Mouse (Mus musculus) 3T3-L1 (cell line): ENCODE measurements at regions not wholly inside any gene's neighbourhood (a gene's known extent, or its start where the extent isn't known, plus 50 kb on each side); places are given as distances from the start of the nearest gene placed in this dataset.
"Not testable (repeated sequence)": the region's sequence is repeated elsewhere in the genome, so short reads cannot be mapped to it uniquely, and the experiment has no call there.

ENCODE experiments used
- DNase-seq: peaks from one replicate; pipeline ENCODE4 v3.0.0-alpha.2; 2015; ENCODE audit warnings: low read depth, low spot score

- DNase-seq, result not testable (repeated sequence)
Observed at GRCm38 (mm10) chr16:3114473-3115335, 476.1 kb upstream of the Olfr161 start.

DNA sequence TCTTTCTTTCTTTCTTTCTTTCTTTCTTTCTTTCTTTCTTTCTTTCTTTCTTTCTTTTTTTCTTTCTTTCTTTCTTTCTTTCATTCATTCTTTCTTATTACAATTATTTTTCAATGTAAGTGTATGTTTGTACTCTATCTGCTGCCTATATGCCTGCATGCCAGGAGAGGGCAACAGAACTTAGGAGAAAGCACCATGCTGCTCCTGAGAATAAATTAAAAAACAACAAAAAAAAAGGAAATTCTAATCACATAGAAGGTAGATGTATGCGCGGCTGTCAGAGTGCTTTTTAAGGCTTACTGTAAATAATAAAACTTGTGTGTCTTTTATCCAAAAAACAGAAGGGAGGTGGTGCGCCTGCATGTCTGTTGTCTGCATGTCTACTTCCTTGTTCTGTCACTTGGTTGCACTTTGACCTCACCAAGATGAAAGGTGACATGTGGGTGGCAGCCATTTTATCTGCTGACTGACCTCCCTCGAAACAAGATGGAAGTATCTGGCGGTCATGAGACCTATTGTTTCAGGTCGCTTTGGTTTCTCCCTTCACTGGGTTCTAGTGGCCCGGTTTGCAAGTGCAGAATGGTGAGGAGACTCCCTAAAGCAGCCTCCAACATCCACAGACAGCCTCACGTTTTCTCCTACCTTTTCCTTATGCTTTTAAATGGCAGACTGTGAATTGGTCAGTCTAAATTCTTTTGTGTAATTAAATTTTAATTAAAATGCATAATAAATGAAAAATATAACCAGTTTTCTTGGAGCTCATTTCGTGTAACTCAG lies 475.3 kb upstream of the Olfr161 start:
- DNase-seq, result peak; percentile 73

DNA sequence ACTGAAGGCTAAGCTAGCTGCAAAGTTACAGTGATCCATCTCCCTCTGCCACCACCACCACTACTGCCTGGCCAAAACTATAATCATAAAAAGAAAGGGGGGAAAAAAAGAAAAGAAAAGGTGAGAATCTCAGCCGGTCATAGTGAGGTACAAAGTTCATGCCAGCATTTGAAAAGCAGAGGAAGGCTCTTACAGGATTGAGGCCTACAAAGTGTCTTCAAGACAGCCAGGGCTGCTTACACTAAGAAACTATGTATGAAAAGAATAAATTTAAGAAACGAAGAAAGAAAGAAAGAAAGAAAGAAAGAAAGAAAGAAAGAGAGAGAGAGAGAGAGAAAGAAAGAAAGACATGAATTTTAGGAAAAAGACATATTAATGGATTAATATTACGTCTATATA lies 474.7 kb upstream of the Olfr161 start:
- DNase-seq, result peak; percentile 23

GRCm38 (mm10) chr16:3121216-3121615 lies 469.6 kb upstream of the Olfr161 start:
- DNase-seq, result not testable (repeated sequence)

DNA sequence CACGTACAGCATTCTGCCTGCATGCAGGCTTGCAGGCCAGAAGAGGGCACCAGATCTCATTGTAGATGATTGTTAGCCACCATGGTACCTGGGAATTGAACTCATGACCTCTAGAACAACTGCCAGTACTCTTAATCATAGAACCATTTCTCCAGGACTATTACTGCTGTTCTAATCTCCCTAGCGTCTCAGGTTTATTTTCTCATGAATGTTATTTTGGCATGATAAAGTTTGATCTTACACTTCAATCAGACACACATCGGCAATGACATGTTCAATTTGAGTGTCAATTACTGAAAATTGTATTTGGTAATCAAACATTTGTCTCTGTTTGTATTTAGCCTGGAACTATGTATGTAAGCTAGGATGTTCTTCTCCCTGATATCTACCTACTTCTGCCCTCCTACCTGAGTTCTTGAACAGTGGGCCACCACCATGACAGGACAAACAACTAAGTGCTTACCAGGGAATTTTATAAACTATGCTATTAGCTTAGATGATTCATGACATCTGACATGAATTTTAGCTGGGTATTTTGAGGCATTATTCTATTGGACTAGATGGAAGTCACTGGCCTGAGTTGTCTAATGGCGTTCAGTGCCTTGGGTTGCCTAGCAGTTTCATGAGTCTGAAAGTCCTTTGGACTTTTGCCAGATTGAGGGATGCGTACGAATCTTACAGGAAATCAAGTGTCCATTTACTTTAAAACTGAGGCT lies 468.5 kb upstream of the Olfr161 start:
- peak; percentile 22 for DNase-seq

- DNase-seq, result peak; percentile 100
Observed at GRCm38 (mm10) chr16:3122861-3123477, 467.9 kb upstream of the Olfr161 start.

DNA sequence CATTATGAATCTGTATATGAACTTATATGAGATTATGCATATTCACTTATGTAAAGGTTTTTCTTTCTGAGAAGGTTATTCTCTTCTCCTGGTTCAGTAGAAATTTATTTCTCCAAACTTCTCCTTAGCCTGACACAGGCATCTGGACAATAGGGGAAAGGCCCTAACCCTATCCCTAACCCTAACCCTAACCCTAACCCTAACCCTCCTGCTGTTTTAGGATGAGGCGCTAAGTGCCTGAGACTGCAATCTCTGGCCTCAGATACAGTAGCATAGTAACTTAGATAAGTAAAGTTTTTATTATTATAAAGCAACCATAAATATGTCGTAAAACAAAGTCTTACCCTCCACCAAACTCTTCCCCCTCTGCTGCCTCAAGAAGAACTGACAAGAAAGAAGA lies 463.5 kb upstream of the Olfr161 start:
- not testable (repeated sequence) for DNase-seq
